Mouse (Mus musculus) erythroblast, embryonic 14.5 days (primary cell): ENCODE measurements at regions not wholly inside any gene's neighbourhood (a gene's known extent, or its start where the extent isn't known, plus 50 kb on each side); places are given as distances from the start of the nearest gene placed in this dataset.

Experiments
- GATA1 ChIP-seq: IDR thresholded peaks from 2 replicates; pipeline ENCODE4 v1.6.1; 2012; ENCODE audit warnings: low read length, inconsistent platforms, mixed read lengths
- TAL1 ChIP-seq: IDR thresholded peaks from 3 replicates; pipeline ENCODE4 v1.6.1; 2012; ENCODE audit warnings: low read length, inconsistent platforms, mixed read lengths

GRCm38 (mm10) chr9:33903991-33904570 is 581.6 kb upstream of the Kirrel3 start:
- TF ChIP-seq GATA1 (no peak), TAL1 (no peak)
